Mouse (Mus musculus) brain, embryonic 14.5 days (tissue): ENCODE results near the gene Dyrk2.

ENCODE experiments used
- CTCF ChIP-seq: fragments of 200-500 bp; IDR thresholded peaks from 2 replicates; pipeline ENCODE4 v1.5.1; 2012; ENCODE audit warnings: inconsistent platforms, mild to moderate bottlenecking, moderate library complexity, borderline replicate concordance; ENCODE audit not compliant: insufficient read depth, insufficient read length; ENCODE audit errors: extremely low read depth
- POLR2A ChIP-seq: fragments of 200-500 bp; IDR thresholded peaks from 2 replicates; pipeline ENCODE4 v1.6.1; 2012; ENCODE audit warnings: mild to moderate bottlenecking, inconsistent platforms, borderline replicate concordance; ENCODE audit not compliant: poor library complexity, insufficient read depth, insufficient read length, severe bottlenecking; ENCODE audit errors: extremely low read depth

GRCm38 (mm10) chr10:118880776-118881175 is 10.8 kb upstream of the Dyrk2 start:
- no peak for TF ChIP-seq POLR2A
- no peak for TF ChIP-seq CTCF
